Mouse (Mus musculus) lung, embryonic 15.5 days (tissue): ENCODE results near the gene Akt3. TPM values are rescaled to one million over a fixed set of nuclear protein-coding genes. Genes with fewer than 3 reads are reported as not detected.

Source experiments
- ATAC-seq: fragments of 200-750 bp; cut with Nextera tagmentation; 2 replicates; pipeline ENCODE4 v1.8.0; 2017; ENCODE audit warnings: moderate number of reproducible peaks, borderline replicate concordance; ENCODE audit not compliant: low FRiP score, low TSS enrichment; ENCODE audit errors: extremely low read depth
- H3K27ac ChIP-seq: fragments of 300-500 bp; sonication (generic); 2 replicates; pipeline ENCODE4 v1.5.1; 2015; ENCODE audit warnings: moderate library complexity, mild to moderate bottlenecking, inconsistent platforms
- H3K27me3 ChIP-seq: fragments of 300-500 bp; sonication (generic); 2 replicates; pipeline ENCODE4 v1.6.1; 2015; ENCODE audit warnings: inconsistent platforms
- H3K36me3 ChIP-seq: fragments of 300-500 bp; sonication (generic); 2 replicates; pipeline ENCODE4 v1.6.1; 2015; ENCODE audit warnings: inconsistent platforms
- H3K4me1 ChIP-seq: fragments of 300-500 bp; sonication (generic); 2 replicates; pipeline ENCODE4 v1.6.1; 2015; ENCODE audit warnings: inconsistent platforms
- H3K4me2 ChIP-seq: fragments of 300-500 bp; sonication (generic); 2 replicates; pipeline ENCODE4 v1.6.1; 2015; ENCODE audit warnings: inconsistent platforms, mild to moderate bottlenecking, moderate library complexity
- H3K4me3 ChIP-seq: fragments of 300-500 bp; sonication (generic); 2 replicates; pipeline ENCODE4 v1.5.1; 2015; ENCODE audit warnings: mild to moderate bottlenecking, inconsistent platforms
- H3K9ac ChIP-seq: fragments of 300-500 bp; sonication (generic); 2 replicates; pipeline ENCODE4 v1.6.1; 2015; ENCODE audit warnings: inconsistent platforms
- H3K9me3 ChIP-seq: fragments of 300-500 bp; sonication (generic); 2 replicates; pipeline ENCODE4 v1.6.1; 2016; ENCODE audit warnings: inconsistent platforms
- WGBS: fragments of 180-500 bp; shearing (Covaris S2); methylation state at CpG from one replicate; pipeline ENCODE4 v1.1.7; 2015; 5-methylcytosine and 5-hydroxymethylcytosine counted together
- polyA plus RNA-seq: library from polyadenylated mRNA; unstranded; fragments of >200 nt; fragmentation: Nextera tagmentation; extraction: Ambion mirVana; gene quantifications from 2 replicates; pipeline ENCODE4 v1.2.1, GENCODE M21; 2015

Akt3 gene
- polyA plus RNA-seq, 1 experiment from 2014 or later: 5.3 TPM

- Histone ChIP-seq H3K4me3 (no peak overlapping the region), H3K27me3 (no peaks in the 10 kb centered on the region), H3K4me1 (peaks cover 9% of the 10 kb centered on the region; the same call in 1 of the 2 replicates), H3K9ac (no peak overlapping the region), H3K27ac (no peak overlapping the region), H3K36me3 (no peaks in the 10 kb centered on the region), H3K9me3 (no peaks in the 10 kb centered on the region), H3K4me2 (no peak overlapping the region)
- no peak for ATAC-seq
- WGBS: 75% methylated on average over 3 of the region's 3 CpGs
Observed at GRCm38 (mm10) chr1:177007405-177007804, 250.6 kb downstream of the Akt3 start.

DNA sequence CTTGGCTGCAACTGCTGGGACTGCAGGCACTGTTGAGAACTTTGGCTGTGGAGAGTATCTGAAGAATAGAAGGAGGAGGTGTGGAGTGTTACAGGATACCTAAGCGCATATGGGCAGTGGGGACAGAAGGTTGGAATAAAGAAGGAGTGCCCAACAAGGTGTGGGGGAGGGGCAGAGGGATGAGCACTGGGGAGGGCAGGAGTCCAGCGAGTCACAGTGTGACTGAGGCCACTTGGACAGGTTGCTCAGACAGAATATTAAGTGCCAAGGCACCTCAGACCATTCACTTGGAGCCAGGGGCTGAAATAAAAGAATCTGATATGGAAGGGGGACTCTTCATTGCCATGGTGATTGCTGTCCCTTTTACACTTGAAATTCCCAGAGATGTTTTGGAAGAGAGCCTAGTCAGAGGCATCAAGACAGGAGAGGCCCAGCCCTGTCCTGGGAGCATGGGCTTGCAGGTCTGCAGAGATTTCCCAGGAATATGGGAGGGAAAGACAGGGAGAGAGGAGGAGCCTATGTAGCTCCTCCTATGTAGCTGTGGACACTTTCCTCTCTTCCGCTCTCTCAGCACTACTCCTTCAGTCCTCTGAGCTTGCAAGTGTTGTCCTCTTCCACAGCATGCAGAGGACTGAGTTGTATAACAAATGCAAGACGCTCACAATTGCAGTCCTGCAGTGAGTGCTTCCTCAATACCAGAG lies 253.8 kb downstream of the Akt3 start:
- no peak for ATAC-seq
- H3K27me3 ChIP-seq: no peaks in the 10 kb centered on the region

GRCm38 (mm10) chr1:177002951-177003350 lies 255.1 kb downstream of the Akt3 start:
- no peak overlapping the region for H3K4me2 ChIP-seq

More for the DNA sequence above, 253.8 kb downstream of the Akt3 start:
- no peaks in the 10 kb centered on the region for H3K36me3 ChIP-seq
- no peak overlapping the region for H3K27ac ChIP-seq
- 68% methylated on average over 4 of the region's 4 CpGs for WGBS
- H3K9ac ChIP-seq: no peak overlapping the region
- no peak overlapping the region for H3K4me2 ChIP-seq
- H3K9me3 ChIP-seq: no peaks in the 10 kb centered on the region
- no peak overlapping the region for H3K4me3 ChIP-seq
- peaks cover 6% of the 10 kb centered on the region; the same call in 1 of the 2 replicates for H3K4me1 ChIP-seq

DNA sequence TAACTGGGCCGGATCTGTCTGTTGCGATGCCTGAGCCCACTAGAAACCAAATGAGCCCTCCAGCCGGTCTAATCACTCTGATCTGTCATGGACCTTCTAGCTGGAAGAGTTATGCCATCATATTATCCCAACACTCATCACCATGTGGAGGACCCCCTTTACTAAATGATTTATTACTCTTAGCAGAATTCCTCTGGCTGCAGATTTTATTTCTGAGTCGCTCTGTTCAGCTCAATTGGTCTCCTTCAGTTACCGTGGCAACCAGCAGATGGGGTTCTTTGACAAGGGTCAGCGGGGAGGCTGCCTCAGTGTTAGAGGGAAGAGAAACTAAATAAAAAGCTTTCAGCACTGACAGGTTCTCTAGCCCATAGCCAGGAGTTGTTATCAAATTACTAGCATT lies 259.0 kb downstream of the Akt3 start:
- no peaks in the 10 kb centered on the region for H3K27me3 ChIP-seq
- H3K4me2 ChIP-seq: no peak overlapping the region
- no peaks in the 10 kb centered on the region for H3K36me3 ChIP-seq
- H3K9ac ChIP-seq: no peak overlapping the region
- 22% methylated on average over 6 of the region's 6 CpGs for WGBS
- H3K27ac ChIP-seq: no peak overlapping the region
- peaks cover 13% of the 10 kb centered on the region for H3K4me1 ChIP-seq
- H3K9me3 ChIP-seq: no peaks in the 10 kb centered on the region
- no peak for ATAC-seq
- no peak overlapping the region for H3K4me3 ChIP-seq

More at GRCm38 (mm10) chr1:177002951-177003350, 255.1 kb downstream of the Akt3 start:
- H3K4me3 ChIP-seq: no peak overlapping the region
- no peaks in the 10 kb centered on the region for H3K9me3 ChIP-seq
- no peak overlapping the region for H3K27ac ChIP-seq
- no peaks in the 10 kb centered on the region for H3K4me1 ChIP-seq
- no peaks in the 10 kb centered on the region for H3K36me3 ChIP-seq
- no peak overlapping the region for H3K9ac ChIP-seq
- 65% methylated on average over 6 of the region's 6 CpGs for WGBS
- H3K27me3 ChIP-seq: no peaks in the 10 kb centered on the region
- ATAC-seq: no peak

DNA sequence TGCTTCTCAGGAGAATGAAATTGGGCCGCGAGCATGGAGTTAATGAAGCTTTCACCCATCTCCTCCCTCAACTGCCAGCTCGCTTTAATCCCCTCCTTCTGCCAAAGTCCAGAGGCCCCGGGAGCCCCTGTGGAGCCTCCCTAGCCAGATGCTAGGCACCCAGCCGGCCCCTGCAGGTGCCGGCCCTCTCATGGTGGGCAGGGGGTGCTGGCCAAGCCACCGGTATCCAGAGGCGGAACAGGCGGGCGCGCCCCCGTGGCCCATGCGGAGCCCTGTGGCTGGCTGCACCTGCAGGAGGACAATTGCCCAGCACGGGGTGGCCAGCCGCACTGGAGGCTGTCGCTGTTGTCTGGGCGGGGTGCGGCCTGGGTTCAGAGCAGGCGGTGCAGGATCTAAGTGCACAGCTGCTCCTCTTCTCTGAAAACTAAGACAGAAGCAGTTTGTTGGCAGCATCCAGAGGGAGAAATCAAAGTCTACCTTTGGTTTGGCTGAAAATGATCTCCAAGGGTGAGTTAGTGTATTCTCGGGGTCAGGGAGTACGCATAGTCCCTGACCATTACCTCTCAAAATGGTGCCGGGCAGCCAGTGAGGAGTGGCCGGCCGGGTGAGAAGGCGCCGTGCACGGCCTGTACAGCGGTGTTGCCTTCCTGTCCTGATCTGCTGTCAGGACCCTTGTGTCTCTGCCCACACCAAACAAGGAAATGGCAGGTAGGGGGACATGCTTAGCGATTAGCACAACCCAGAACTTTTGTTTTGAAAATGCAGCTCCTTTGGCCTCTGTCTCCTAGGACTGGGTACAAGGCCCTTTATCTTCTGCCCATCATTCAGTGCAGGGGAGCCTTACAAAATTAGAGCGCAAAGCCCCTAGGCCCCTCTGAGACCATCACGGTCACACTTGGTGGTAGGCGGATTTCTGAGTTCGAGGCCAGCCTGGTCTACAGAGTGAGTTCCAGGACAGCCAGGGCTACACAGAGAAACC lies 260.0 kb downstream of the Akt3 start:
- WGBS: 66% methylated on average over 33 of the region's 33 CpGs
- no peak overlapping the region for H3K27ac ChIP-seq
- H3K9me3 ChIP-seq: no peaks in the 10 kb centered on the region
- H3K4me2 ChIP-seq: peak overlapping the region; percentile 33; the same call in 1 of the 2 replicates
- ATAC-seq: no peak
- H3K4me1 ChIP-seq: peaks cover 19% of the 10 kb centered on the region
- no peak overlapping the region for H3K9ac ChIP-seq
- no peak overlapping the region for H3K4me3 ChIP-seq
- H3K27me3 ChIP-seq: no peaks in the 10 kb centered on the region
- no peaks in the 10 kb centered on the region for H3K36me3 ChIP-seq

DNA sequence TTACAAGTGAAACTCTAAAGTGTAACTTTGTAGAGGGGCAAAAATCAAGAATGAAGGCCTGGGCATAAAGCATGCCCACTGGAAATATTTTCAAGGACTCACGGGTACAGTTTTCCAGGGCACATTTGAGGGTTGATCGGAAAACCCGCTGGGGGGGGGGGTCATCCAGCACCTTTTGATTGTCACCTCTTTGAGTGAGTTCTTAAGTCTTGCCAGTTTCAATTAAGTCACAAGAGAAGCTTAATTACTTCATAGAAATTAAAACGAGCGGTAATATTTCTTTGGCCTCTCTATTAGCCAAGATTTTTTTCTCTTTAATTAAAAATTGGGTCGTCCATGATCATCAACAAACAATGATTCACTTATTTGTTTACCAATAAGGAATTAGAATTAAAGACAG lies 260.7 kb downstream of the Akt3 start:
- Histone ChIP-seq H3K9me3 (no peaks in the 10 kb centered on the region), H3K36me3 (no peaks in the 10 kb centered on the region), H3K9ac (no peak overlapping the region; the same call in 1 of the 2 replicates), H3K27ac (no peak overlapping the region), H3K4me3 (no peak overlapping the region), H3K27me3 (no peaks in the 10 kb centered on the region), H3K4me2 (no peak overlapping the region), H3K4me1 (peaks cover 19% of the 10 kb centered on the region)
- 65% methylated on average over 6 of the region's 6 CpGs for WGBS
- ATAC-seq: no peak

DNA sequence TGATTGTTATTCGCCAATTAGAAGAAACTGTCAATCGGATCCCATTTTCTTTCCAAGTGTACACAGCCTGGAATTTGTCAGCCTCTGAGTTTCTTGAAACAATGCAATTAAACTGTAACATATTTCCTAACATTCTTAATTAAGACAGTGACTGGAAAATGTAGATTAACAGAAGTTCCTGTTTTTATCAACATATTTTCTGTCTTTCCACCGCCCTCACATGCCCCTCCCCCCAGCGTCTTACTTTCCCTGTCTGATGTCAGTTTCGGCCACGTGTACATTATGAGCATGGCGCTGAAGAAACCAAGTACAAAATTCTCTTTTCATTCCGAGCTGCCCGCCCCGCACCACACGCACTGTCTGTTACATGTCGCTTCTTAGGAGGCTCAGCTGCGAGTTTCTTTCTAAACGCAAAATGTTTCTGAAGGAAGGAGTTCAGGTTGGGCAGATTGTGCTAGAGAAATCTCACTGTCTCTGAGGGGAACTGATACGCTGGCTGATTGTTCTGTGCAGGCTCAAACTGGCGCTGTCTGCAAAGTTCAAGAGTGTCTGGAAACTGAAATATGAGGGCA lies 261.3 kb downstream of the Akt3 start:
- H3K4me1 ChIP-seq: peaks cover 19% of the 10 kb centered on the region

GRCm38 (mm10) chr1:176996166-176996565 lies 261.8 kb downstream of the Akt3 start:
- no peak overlapping the region for H3K27ac ChIP-seq
- H3K9me3 ChIP-seq: no peaks in the 10 kb centered on the region
- no peak overlapping the region for H3K4me3 ChIP-seq
- no peak overlapping the region for H3K9ac ChIP-seq
- ATAC-seq: no peak
- H3K4me2 ChIP-seq: no peak overlapping the region
- H3K4me1 ChIP-seq: peaks cover 19% of the 10 kb centered on the region
- H3K27me3 ChIP-seq: no peaks in the 10 kb centered on the region
- 98% methylated on average over 3 of the region's 3 CpGs for WGBS
- no peaks in the 10 kb centered on the region for H3K36me3 ChIP-seq

More for the DNA sequence above, 261.3 kb downstream of the Akt3 start:
- no peak overlapping the region for H3K4me3 ChIP-seq
- H3K9me3 ChIP-seq: no peaks in the 10 kb centered on the region
- no peak overlapping the region; the same call in 1 of the 2 replicates for H3K9ac ChIP-seq
- no peak overlapping the region for H3K27ac ChIP-seq
- H3K36me3 ChIP-seq: no peaks in the 10 kb centered on the region
- H3K4me2 ChIP-seq: peak overlapping the region; percentile 35
- no peak for ATAC-seq
- H3K27me3 ChIP-seq: no peaks in the 10 kb centered on the region
- 37% methylated on average over 16 of the region's 16 CpGs for WGBS

GRCm38 (mm10) chr1:176995419-176995775 lies 262.6 kb downstream of the Akt3 start:
- Histone ChIP-seq H3K4me2 (no peak overlapping the region), H3K4me3 (no peak overlapping the region), H3K9ac (no peak overlapping the region), H3K36me3 (no peaks in the 10 kb centered on the region), H3K9me3 (no peaks in the 10 kb centered on the region), H3K4me1 (peaks cover 19% of the 10 kb centered on the region), H3K27ac (no peak overlapping the region), H3K27me3 (no peaks in the 10 kb centered on the region)
- WGBS: 85% methylated on average over 4 of the region's 4 CpGs
- no peak for ATAC-seq

DNA sequence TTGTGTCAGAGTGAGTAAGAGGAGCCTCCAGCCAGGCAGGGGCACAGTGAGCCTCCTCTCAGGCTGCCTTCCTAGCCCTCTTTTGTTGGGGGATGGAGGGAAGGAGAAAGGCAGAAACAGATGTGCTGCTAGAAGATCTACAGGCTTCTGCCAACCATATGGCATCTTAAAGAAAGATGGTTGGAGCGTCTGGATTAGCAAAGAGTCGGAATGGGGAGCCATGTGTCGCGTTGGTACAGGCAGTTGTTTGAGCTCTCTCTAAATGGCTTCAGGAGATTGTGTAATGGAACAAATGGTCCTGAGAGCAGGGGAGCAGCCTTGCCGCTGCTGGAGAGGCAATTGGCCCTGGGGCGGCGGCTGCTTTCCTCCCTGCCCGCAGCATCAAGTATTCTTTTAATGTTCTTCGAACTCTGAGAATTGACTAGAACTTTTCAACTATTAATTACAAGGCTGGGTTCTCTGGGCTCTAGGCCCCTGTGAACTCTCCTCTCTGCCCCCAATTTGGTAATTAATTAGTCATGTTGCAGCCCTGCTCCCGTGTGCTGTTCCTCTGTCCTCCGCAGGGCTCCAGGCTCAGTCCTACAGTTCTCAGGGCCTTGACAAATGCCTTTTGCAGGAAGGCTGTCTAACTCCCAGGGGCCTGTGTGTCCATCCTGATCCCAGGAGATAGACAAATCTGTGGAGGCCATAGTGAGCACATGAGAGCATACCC lies 263.1 kb downstream of the Akt3 start:
- H3K9ac ChIP-seq: no peak overlapping the region
- H3K27ac ChIP-seq: no peak overlapping the region
- no peaks in the 10 kb centered on the region for H3K27me3 ChIP-seq
- no peaks in the 10 kb centered on the region for H3K9me3 ChIP-seq
- no peak overlapping the region for H3K4me3 ChIP-seq
- H3K36me3 ChIP-seq: no peaks in the 10 kb centered on the region
- WGBS: 59% methylated on average over 11 of the region's 11 CpGs
- H3K4me1 ChIP-seq: peaks cover 19% of the 10 kb centered on the region
- no peak for ATAC-seq
- H3K4me2 ChIP-seq: no peak overlapping the region

DNA sequence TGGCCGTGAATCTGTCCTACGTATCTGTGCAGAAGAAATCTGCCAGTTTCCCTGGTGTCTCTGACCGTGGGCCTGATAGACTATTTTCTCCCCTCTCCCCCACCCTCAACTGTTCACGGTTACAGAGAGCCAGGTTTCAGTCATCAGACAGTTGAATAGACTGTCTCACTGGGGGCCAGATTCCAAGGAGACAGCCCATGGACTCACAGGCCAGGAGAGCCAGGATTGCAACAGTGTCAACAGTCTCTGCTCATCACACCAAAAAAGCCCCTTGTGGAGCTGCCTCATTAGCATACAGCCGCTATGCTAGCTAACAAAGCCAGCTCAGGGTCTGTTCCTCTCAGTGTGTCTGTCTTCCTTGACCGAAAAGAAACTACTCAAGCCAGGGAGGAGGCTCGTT lies 263.9 kb downstream of the Akt3 start:
- Histone ChIP-seq H3K27ac (no peak overlapping the region), H3K9ac (no peak overlapping the region), H3K4me2 (no peak overlapping the region), H3K36me3 (no peaks in the 10 kb centered on the region), H3K4me1 (peaks cover 19% of the 10 kb centered on the region), H3K9me3 (no peaks in the 10 kb centered on the region), H3K4me3 (no peak overlapping the region), H3K27me3 (no peaks in the 10 kb centered on the region)
- WGBS: 52% methylated on average over 7 of the region's 7 CpGs
- ATAC-seq: no peak; the same call in 1 of the 2 replicates
